Mouse (Mus musculus): ENCODE results near the gene Obscn. TPM values are rescaled to one million over a fixed set of nuclear protein-coding genes. Genes with fewer than 3 reads are reported as not detected.
A peak's percentile ranks its signal among the peaks of the same experiment; 100 is the strongest.

Obscn gene
- total RNA-seq, 2 experiments from 2014 or later = 1.2 to 1.7 TPM

DNA sequence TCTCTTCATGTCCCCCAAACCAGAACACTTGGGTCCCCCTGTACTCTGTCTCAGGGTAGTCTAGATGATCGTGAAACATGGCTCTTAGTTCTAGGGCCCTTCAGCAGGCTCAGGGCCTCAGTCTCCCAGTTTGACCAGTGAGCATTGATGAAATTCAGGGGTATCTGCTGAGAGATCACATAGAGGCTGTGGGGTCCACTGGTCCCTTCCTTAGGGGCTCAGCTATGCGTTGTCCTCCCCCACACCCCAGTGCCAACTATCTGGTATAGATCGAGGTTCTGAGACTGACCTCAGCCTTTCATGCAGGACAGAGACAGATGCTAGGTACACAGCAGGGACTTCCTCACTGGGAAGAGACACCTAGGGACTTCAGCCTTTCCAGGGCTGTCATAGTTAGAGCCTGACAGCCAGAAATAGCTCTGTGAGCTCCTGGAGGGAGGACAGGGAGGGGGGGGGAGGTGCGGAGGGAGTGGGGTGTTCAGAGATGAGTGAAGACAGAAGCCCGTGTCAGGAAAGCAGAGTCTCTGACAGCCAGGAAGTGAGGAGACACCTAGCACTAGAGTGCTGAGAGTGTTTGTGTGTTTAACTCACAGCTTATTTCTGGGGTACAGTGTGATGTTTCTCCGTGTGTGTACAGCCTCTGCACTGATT, 152.4 kb downstream of the Obscn start:
- DNase-seq = no peak

DNA sequence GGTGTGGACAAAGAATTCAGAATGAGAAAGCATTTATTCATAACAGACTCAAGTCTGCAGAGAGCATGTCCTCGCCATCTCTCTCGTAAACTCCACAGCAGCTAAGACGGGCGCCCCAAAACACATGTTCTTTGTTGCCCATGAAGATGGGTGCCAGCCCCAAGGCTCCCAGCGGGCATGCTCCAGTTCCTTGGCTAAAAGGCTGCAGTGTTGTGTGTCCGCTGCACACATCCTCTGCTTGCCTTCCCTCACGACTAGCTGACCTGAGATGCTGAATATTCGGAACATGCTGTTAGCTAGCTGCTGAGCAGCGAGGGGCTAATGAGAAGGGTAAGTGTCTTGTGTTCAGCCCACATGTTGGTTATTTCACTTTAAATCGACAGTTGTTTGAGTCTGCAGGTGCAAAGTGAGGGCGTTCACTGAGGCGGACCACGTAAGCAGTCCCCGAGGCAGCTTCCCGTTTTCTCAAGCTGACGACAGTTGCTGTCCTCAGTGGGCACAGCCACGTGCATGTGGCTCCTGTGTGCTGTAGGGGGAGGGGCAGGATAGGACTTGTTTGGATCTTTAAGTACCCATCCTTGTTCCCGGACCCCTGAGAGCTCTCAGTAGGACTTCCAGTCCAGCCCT, 153.6 kb downstream of the Obscn start:
- no peak for DNase-seq

- DNase-seq = peak; percentile 70 to 76
These were observed 154.4 kb downstream of the Obscn start for GRCm38 (mm10) chr11:58981541-58982447.

- no peak for DNase-seq
These were observed 155.7 kb downstream of the Obscn start for GRCm38 (mm10) chr11:58980381-58980990.

DNA sequence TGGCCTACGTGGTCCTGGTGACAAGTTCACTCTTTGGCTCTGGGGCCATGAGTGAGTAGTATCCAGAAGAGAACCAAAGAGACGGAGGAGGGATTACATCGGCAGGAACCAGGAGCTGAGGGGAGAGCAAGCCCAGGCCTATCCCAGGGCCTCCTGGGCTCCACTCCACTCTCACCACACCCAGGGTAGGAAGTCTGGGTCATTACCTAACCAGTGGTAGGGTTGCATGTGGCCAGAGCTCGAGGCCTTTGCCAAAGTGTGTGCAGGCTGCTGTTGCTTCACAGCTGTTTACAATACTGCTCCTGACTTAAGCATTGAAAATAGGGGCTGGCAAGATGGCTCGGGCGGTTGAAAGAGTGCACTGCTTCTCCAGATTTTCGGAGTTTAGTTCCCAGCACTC, 156.5 kb downstream of the Obscn start:
- no peak for DNase-seq

GRCm38 (mm10) chr11:58979183-58979582, 157.0 kb downstream of the Obscn start:
- no peak for DNase-seq

GRCm38 (mm10) chr11:58978706-58979030, 157.5 kb downstream of the Obscn start:
- DNase-seq = no peak

- DNase-seq = peak in 1 of 2 experiments; percentile 62
These were observed 158.0 kb downstream of the Obscn start, which contains the start of gene Trim11 for GRCm38 (mm10) chr11:58978027-58978705. Trim11 (plus strand) TSS chr11:58978093.

GRCm38 (mm10) chr11:58977607-58978026, 158.6 kb downstream of the Obscn start:
- DNase-seq = no peak

DNA sequence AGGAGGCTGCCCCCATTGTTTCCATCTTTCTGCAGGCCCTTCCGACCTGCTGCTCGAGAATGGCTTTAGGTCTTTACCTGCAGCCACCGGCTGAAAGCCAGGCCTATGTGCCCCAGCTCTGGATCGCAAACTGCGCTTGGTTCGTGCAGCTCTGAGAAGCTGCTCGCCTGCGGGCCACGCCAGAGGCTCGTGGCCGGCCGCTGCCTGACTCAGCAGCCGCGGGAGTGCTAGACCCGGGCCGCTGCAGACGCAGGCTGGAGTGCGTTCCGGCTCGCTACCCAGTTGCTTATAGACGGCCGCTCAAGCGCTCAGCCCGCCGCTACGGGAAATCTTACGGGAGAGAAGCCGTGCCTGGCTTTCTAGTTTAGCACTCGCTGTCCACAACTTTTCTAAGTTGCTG, 159.1 kb downstream of the Obscn start:
- no peak for DNase-seq

DNA sequence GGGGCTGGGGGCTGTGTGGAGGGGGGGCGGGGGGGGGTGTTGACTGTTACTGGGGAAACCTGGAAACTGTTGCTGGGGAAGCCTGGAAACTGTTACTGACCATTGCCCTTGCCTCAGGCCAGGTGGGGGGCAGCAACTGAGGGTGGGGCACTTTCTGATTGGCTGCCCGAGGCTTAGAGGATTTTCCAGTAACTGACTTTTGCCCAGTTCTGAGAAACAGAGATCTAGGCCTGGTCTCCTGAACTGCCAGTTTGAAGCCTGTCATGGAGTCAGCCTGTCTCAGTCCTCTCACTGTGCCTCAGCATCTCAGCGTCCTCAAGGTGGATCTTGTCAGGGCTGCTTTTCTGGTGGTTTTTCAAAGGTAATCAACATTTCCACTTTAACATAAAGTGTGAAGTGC, 161.8 kb downstream of the Obscn start:
- no peak for DNase-seq

GRCm38 (mm10) chr11:58971796-58972195, 164.4 kb downstream of the Obscn start:
- no peak for DNase-seq

DNA sequence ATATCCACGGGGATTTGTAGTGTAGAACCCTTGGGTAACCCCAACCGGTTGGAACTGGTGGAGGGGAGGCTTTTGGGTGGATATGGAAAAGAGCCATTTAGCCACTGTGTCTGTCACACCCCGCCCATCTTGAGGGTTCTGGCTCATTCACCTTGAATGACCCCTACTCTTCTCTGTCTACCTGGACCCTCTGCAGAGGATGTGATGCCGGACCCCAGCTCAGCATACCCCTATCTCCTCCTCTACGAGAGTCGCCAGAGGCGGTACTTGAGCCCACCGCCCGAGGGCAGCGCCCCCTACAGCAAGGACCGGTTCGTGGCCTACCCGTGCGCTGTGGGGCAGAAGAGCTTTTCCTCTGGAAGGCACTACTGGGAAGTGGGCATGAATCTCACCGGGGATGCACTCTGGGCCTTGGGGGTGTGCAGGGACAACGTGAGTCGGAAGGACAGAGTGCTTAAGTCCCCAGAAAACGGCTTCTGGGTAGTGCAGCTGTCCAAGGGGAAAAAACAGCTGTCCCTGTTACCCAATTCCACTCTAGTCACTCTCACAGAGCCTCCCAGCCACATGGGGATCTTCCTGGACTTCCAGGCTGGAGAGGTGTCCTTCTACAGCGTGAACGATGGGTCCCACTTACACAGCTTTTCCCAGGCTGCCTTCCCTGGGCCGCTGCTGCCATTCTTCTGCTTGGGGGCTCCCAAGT, 165.2 kb downstream of the Obscn start:
- no peak for DNase-seq

- DNase-seq = no peak
These were observed 166.5 kb downstream of the Obscn start for GRCm38 (mm10) chr11:58969659-58970058.

DNA sequence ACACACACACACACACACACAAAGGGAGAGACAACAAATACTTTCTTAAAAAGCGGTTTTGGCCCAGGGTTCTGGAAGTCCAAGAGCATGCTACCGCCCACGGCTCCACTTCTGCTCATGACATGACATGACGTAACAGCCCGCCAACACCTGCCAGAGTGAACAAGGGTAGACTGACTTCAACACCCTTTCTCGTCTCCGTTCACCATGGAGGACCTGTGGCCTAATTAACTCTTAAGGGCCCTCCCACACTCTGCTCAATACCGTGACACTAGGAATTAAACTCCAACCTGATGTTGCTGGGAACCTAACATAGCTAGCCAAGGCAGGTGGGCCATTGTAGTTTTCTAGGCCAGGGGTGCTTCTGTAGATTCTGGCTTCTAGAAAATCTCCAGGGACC, 167.2 kb downstream of the Obscn start:
- no peak for DNase-seq

GRCm38 (mm10) chr11:58968551-58968950, 167.7 kb downstream of the Obscn start:
- DNase-seq = no peak

- DNase-seq = no peak
These were observed 168.9 kb downstream of the Obscn start for GRCm38 (mm10) chr11:58967346-58967745.

DNA sequence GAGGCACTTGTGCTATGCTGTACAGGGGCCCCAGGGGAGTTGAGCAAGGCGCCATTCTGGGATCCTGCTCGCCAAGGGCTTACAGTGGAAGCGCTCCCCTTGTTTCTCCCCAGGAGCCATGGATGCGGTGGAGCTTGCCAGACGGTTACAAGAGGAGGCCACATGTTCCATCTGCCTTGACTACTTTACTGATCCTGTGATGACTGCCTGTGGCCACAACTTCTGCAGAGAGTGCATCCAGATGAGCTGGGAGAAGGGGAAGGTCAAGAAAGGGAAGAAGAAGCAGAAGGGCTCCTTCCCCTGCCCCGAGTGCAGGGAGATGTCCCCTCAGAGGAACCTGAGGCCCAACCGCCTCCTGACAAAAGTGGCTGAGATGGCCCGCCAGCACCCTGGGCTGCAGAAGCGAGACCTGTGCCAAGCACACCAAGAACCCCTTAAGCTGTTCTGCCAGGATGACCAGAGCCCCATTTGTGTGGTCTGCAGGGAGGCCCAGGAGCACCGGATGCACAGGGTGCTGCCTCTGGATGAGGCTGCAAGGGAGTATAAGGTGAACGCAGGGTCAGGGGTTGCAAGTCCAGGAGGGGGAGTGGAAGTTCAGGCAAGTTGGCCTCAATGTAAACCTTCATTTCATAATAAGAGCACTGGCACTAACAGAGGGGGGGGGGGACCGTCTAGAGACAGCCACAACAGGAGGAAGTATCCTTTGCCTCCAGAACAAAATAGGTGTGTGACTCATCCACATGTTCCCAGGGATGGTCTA, 171.0 kb downstream of the Obscn start:
- DNase-seq = no peak

DNA sequence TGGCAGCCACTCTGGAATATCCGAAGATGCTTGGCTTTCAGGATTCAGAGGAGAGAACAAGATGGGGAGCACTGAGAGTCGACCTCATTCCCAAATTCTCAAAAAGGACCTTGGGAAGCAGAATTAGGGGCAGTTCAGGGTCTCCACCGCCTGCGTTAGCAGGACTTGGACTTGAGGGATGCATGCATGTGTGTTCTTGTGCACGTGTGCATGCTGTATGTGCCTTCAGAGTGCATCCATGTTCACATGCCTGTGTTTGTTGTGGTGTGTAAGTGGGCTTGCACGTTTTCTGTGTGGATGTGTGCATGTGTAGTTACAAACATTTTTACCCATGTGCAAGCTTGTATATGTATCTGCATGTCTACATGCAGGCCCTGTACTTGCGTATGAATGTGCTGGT, 172.0 kb downstream of the Obscn start:
- no peak for DNase-seq

GRCm38 (mm10) chr11:58963543-58963942, 172.7 kb downstream of the Obscn start:
- DNase-seq = no peak

Data from layer of hippocampus, postnatal 36 days (tissue).